In the genomic region with DNA sequence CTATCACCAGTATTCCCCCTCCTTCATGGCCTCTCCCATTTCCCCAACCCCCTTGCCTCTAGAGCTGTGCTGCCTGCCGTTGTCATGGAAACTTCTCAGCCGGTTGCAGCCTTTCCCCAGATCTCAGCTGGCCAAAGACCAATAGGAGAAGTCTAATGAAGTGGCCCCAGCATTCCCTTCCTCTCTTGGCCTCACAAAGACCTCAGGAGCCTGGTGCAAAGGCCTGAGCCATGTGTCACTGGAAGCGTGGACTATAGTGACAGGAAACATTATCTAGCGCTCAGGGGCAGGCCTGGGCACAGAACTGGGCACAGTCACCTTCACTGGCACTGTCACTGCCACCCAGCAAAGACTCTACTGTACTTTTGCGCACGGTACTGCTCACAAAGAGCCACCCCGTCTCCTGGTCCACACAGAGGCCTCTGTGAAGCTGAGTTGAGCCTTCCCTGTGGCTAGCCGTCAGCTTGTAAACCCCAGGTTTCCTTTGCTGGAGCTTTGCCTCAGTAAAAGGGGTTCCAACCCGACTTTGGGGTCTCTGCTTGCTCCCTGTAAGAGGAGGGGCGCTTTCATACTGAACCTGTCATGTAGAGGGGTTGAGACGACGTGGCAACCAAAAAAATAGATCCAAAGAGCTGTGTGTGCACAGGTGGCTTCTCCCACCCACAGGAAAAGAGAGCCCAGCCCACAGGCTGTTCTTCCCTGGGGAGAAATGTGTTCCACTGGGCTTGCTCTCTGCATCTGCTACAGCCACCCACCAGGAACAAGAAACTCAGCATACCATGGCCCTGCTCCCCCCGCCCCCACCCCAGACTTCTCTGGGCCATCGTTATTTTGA, we compare ENCODE assay signal across 8 mouse cellular contexts.
A peak's percentile ranks its signal among the peaks of the same experiment; 100 is the strongest.
DNase-seq lines count a peak whose midpoint lies in the region; TF ChIP-seq lines count a peak whose summit lies in the region.
"Had no signal": no experiment of that assay in that cellular context is flagged by ENCODE, and none has a peak within 500 bp of the region (broad histone marks: within the 10 kb centered on the region; RNA-seq: fewer than 3 reads in every experiment).

No protein-coding gene starts in this region.

- no peak for TF ChIP-seq CTCF in brain, embryonic 14.5 days (IDR thresholded peaks at IDR 0.05; ENCODE audit: borderline replicate concordance, extremely low read depth, insufficient read depth, insufficient read length)

- H3K27ac ChIP-seq in embryonic facial prominence, embryonic 10.5 days (replicated peaks): peak overlapping the region; percentile 87
- H3K27ac ChIP-seq in midbrain, embryonic 10.5 days (replicated peaks): peak overlapping the region; percentile 93
- H3K27ac ChIP-seq: liver, embryonic 13.5 days had no signal

- no peaks in the 10 kb centered on the region for H3K36me3 ChIP-seq in embryonic facial prominence, embryonic 10.5 days (replicated peaks)
- H3K36me3 ChIP-seq in midbrain, embryonic 10.5 days: no peaks in the 10 kb centered on the region
- H3K36me3 ChIP-seq: liver, embryonic 13.5 days had no signal

- no peak for TF ChIP-seq POLR2A in brain, embryonic 14.5 days (IDR thresholded peaks at IDR 0.05; ENCODE audit: borderline replicate concordance, extremely low read depth, insufficient read depth, insufficient read length, poor library complexity, severe bottlenecking)

- DNase-seq in brain, embryonic 14.5 days (ENCODE audit: low read depth): peak; percentile 96
- peak; percentile 71 for DNase-seq in embryonic facial prominence, embryonic 10.5 days (ENCODE audit: low spot score)
- DNase-seq in hindlimb bud, embryonic 11.5 days (ENCODE audit: extremely low spot score, low read depth, low spot score): peak; percentile 42
- DNase-seq in midbrain, embryonic 10.5 days (ENCODE audit: low spot score): peak; percentile 79
- DNase-seq in yolk sac, embryonic 10.5 days (ENCODE audit: low spot score): peak; percentile 12
- DNase-seq in cerebellum, adult 9-10 months: no peak
- DNase-seq in thymus, postnatal 36 days: no peak
- DNase-seq: liver, embryonic 13.5 days had no signal

- H3K4me1 ChIP-seq in embryonic facial prominence, embryonic 10.5 days: peaks cover 20% of the 10 kb centered on the region
- peaks cover 38% of the 10 kb centered on the region for H3K4me1 ChIP-seq in midbrain, embryonic 10.5 days
- H3K4me1 ChIP-seq: liver, embryonic 13.5 days had no signal

- H3K9me3 ChIP-seq in embryonic facial prominence, embryonic 10.5 days: no peaks in the 10 kb centered on the region
- no peaks in the 10 kb centered on the region for H3K9me3 ChIP-seq in midbrain, embryonic 10.5 days (replicated peaks)
- H3K9me3 ChIP-seq: liver, embryonic 13.5 days had no signal

- no peaks in the 10 kb centered on the region for H3K27me3 ChIP-seq in embryonic facial prominence, embryonic 10.5 days (replicated peaks; ENCODE audit: low read depth, poor library complexity, severe bottlenecking)
- H3K27me3 ChIP-seq in midbrain, embryonic 10.5 days (ENCODE audit: low read depth, poor library complexity, severe bottlenecking): no peaks in the 10 kb centered on the region
- H3K27me3 ChIP-seq: liver, embryonic 13.5 days had no signal

- 55% methylated on average over 14 of the region's 14 CpGs for WGBS in embryonic facial prominence, embryonic 10.5 days
- 55% methylated on average over 14 of the region's 14 CpGs for WGBS in midbrain, embryonic 10.5 days

- no peak overlapping the region for H3K4me3 ChIP-seq in embryonic facial prominence, embryonic 10.5 days
- no peak overlapping the region for H3K4me3 ChIP-seq in midbrain, embryonic 10.5 days
- H3K4me3 ChIP-seq: liver, embryonic 13.5 days had no signal

Comparison
In these comparisons a context has a peak if more than half of its experiments do, and no peak if none do; other contexts are left out.
1. DNase-seq: peak in brain, embryonic 14.5 days (single experiment), embryonic facial prominence, embryonic 10.5 days (single experiment), hindlimb bud, embryonic 11.5 days (single experiment), midbrain, embryonic 10.5 days (single experiment) and yolk sac, embryonic 10.5 days (single experiment); none in cerebellum, adult 9-10 months (single experiment) and thymus, postnatal 36 days (0 of 2).